Mouse (Mus musculus): ENCODE measurements around the gene Hamp.

DNA sequence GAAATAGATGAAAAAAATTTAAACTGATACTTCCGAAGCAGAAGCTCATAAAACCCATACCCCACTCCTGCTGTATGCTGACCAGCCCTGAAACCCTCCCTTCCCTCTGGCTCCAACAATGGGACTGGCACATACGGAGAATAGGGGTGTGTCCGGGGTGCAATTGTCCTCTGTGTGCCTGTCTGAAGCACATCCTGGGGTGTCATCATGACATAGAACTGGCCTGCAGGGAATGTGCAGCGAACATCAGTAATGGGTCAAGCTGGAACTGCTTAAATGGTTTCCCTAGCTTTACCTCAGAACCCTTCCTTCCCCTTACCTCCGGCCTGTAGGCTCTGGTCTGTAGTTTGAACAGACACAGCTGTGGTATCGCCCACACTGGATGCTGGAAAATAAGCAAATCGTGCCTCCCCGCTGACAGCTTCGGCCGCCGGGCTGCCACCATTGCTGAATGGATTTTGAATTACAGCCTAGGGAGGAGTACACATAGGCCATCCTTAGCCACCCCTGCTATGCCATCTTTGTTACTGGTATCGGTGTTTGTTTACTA lies 11.2 kb upstream of the Hamp start:
- no peak for TF ChIP-seq CTCF (IDR thresholded peaks at IDR 0.05; ENCODE audit: insufficient read depth, low read depth, low read length)
- TF ChIP-seq POLR2A (IDR thresholded peaks at IDR 0.05; ENCODE audit: insufficient read depth, low read depth, low read length), result no peak
